Mouse (Mus musculus): ENCODE results near the gene Maob. TPM values are rescaled to one million over a fixed set of nuclear protein-coding genes. Genes with fewer than 3 reads are reported as not detected.

Gene Maob
- 19.8 and 26.8 TPM in 2 replicates for polyA plus RNA-seq (2012; rRNA removed; ENCODE audit: low replicate concordance)

DNA sequence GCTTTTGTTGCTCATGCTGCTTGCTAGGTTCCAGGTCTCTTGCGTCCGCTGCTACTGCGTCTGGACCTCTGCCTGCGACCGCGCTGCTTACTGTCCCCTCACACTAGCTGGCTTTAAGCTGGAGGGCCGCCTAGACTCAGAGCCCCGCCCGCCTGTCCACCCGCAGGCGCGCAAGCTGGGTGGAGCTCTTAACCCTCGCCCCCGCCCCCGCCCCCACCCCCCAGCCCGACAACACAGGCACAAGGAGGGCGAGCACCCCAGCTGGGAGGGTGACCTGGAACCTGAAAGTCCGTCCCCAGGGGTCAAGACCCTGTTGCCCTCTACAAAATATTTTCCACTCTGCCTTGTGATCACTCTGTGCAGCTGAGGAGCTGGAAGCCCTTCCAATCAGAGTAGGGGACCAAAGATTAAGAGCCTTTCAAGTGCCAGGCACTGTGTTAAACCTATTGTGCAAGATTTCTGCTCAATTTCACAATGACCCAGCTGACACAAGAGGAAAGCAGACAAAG is at the start of gene Maob:
Gene Maob (minus strand): TSS at position 106 of the 509 bp plus-strand sequence.

Other genes with a start within 250 kb of the Maob start
- gene Maoa, start 197.7 kb downstream of the Maob start, polyA plus RNA-seq (2012; rRNA removed; ENCODE audit: low replicate concordance), result 8.0 and 9.9 TPM in 2 replicates
- 0.16 and 26.5 TPM in 2 replicates for gene Ndp, start 94.4 kb upstream of the Maob start, polyA plus RNA-seq (2012; rRNA removed; ENCODE audit: low replicate concordance)